Mouse (Mus musculus): Measurements from ENCODE around the gene Ndrg2. TPM values are rescaled to one million over a fixed set of nuclear protein-coding genes. Genes with fewer than 3 reads are reported as not detected.

Ndrg2 gene
- polyA plus RNA-seq, 1 experiment from 2014 or later = 11.0 TPM

Other genes starting within 250 kb of the Ndrg2 start
- gene Gm17079, start 218.7 kb downstream of the Ndrg2 start, polyA plus RNA-seq (2014; fragmentation: Nextera tagmentation; extraction: Ambion mirVana) = not detected in 2 replicates
- gene Gm5800, start 197.0 kb downstream of the Ndrg2 start, polyA plus RNA-seq (2014; fragmentation: Nextera tagmentation; extraction: Ambion mirVana) = not detected in 2 replicates
- not detected in 2 replicates for gene Ang4, start 140.6 kb downstream of the Ndrg2 start, polyA plus RNA-seq (2014; fragmentation: Nextera tagmentation; extraction: Ambion mirVana)
- gene AY358078, start 114.1 kb downstream of the Ndrg2 start, polyA plus RNA-seq (2014; fragmentation: Nextera tagmentation; extraction: Ambion mirVana) = not detected in 2 replicates
- gene Ear6, start 60.5 kb downstream of the Ndrg2 start, polyA plus RNA-seq (2014; fragmentation: Nextera tagmentation; extraction: Ambion mirVana) = not detected in 2 replicates
- 37.9 and 41.5 TPM in 2 replicates for gene Mettl17, start 29.3 kb downstream of the Ndrg2 start, polyA plus RNA-seq (2014; fragmentation: Nextera tagmentation; extraction: Ambion mirVana)
- 0.36 and 0.50 TPM in 2 replicates for gene Slc39a2, start 21.3 kb downstream of the Ndrg2 start, polyA plus RNA-seq (2014; fragmentation: Nextera tagmentation; extraction: Ambion mirVana)
- not detected in 2 replicates for gene Tppp2, start 4.3 kb upstream of the Ndrg2 start, polyA plus RNA-seq (2014; fragmentation: Nextera tagmentation; extraction: Ambion mirVana)
- gene Rnase13, start 8.6 kb upstream of the Ndrg2 start, polyA plus RNA-seq (2014; fragmentation: Nextera tagmentation; extraction: Ambion mirVana) = not detected in 2 replicates
- gene Arhgef40, start 70.6 kb upstream of the Ndrg2 start, polyA plus RNA-seq (2014; fragmentation: Nextera tagmentation; extraction: Ambion mirVana) = 82.6 and 91.9 TPM in 2 replicates
- gene Tmem253, start 101.5 kb upstream of the Ndrg2 start, polyA plus RNA-seq (2014; fragmentation: Nextera tagmentation; extraction: Ambion mirVana) = 0.35 and 1.5 TPM in 2 replicates
- gene Zfp219, start 106.6 kb upstream of the Ndrg2 start, polyA plus RNA-seq (2014; fragmentation: Nextera tagmentation; extraction: Ambion mirVana) = 54.7 and 63.2 TPM in 2 replicates
- gene Olfr221, start 128.3 kb upstream of the Ndrg2 start, polyA plus RNA-seq (2014; fragmentation: Nextera tagmentation; extraction: Ambion mirVana) = not detected in 2 replicates
- gene Hnrnpc, start 189.9 kb upstream of the Ndrg2 start, polyA plus RNA-seq (2014; fragmentation: Nextera tagmentation; extraction: Ambion mirVana) = 1,003 and 1,066 TPM in 2 replicates
- gene Rpgrip1, start 196.5 kb upstream of the Ndrg2 start, polyA plus RNA-seq (2014; fragmentation: Nextera tagmentation; extraction: Ambion mirVana) = 86.1 and 97.9 TPM in 2 replicates

Measured in embryonic facial prominence, embryonic 11.5 days (tissue).